Mouse (Mus musculus) limb, embryonic 10.5 days (tissue): Measurements from ENCODE around the gene Slc7a5. TPM values are rescaled to one million over a fixed set of nuclear protein-coding genes. Genes with fewer than 3 reads are reported as not detected.
A peak's percentile ranks its signal among the peaks of the same experiment; 100 is the strongest.

Experiments
- DNase-seq: peaks from one replicate; pipeline ENCODE4 v3.0.0-alpha.2; 2017; ENCODE audit warnings: low spot score
- H3K27ac ChIP-seq: fragments of 300-500 bp; sonication (generic); 2 replicates; pipeline ENCODE4 v1.5.1; 2016; ENCODE audit warnings: mild to moderate bottlenecking
- H3K27me3 ChIP-seq: fragments of 300-500 bp; sonication (generic); 2 replicates; pipeline ENCODE4 v1.6.1; 2016; ENCODE audit warnings: low read depth, mild to moderate bottlenecking; ENCODE audit not compliant: poor library complexity, severe bottlenecking
- H3K36me3 ChIP-seq: fragments of 300-500 bp; sonication (generic); 2 replicates; pipeline ENCODE4 v1.6.1; 2016; ENCODE audit warnings: mild to moderate bottlenecking, moderate library complexity
- H3K4me1 ChIP-seq: fragments of 300-500 bp; sonication (generic); 2 replicates; pipeline ENCODE4 v1.6.1; 2016
- H3K4me3 ChIP-seq: fragments of 300-500 bp; sonication (generic); 2 replicates; pipeline ENCODE4 v1.5.1; 2016; ENCODE audit warnings: mild to moderate bottlenecking, moderate library complexity
- H3K9me3 ChIP-seq: fragments of 300-500 bp; sonication (generic); replicated peaks from 2 replicates; pipeline ENCODE4 v1.6.1; 2016; ENCODE audit warnings: mild to moderate bottlenecking
- WGBS: fragments of 180-500 bp; shearing (Covaris S2); methylation state at CpG from one replicate; pipeline ENCODE4 v1.1.7; 2016; 5-methylcytosine and 5-hydroxymethylcytosine counted together
- polyA plus RNA-seq: library from polyadenylated mRNA; unstranded; fragments of >200 nt; fragmentation: Nextera tagmentation; extraction: Ambion mirVana; gene quantifications from 2 replicates; pipeline ENCODE4 v1.2.1, GENCODE M21; 2016

Slc7a5 gene
- polyA plus RNA-seq, 1 experiment from 2014 or later = 16.8 TPM

GRCm38 (mm10) chr8:121912831-121913230 lies 5.3 kb upstream of the Slc7a5 start:
- DNase-seq = no peak
- WGBS = 78% methylated on average over 3 of the region's 3 CpGs
- Histone ChIP-seq H3K4me3 (no peak overlapping the region), H3K9me3 (no peaks in the 10 kb centered on the region), H3K4me1 (peaks cover 17% of the 10 kb centered on the region), H3K27ac (no peak overlapping the region), H3K36me3 (no peaks in the 10 kb centered on the region), H3K27me3 (peaks cover 13% of the 10 kb centered on the region; the same call in 1 of the 2 replicates)

- DNase-seq = no peak
- H3K4me1 ChIP-seq = peaks cover 26% of the 10 kb centered on the region
- no peaks in the 10 kb centered on the region for H3K36me3 ChIP-seq
- no peak overlapping the region for H3K27ac ChIP-seq
- H3K4me3 ChIP-seq = no peak overlapping the region
- no peaks in the 10 kb centered on the region for H3K9me3 ChIP-seq
- H3K27me3 ChIP-seq = peaks cover 13% of the 10 kb centered on the region; the same call in 1 of the 2 replicates
- WGBS = 81% methylated on average over 7 of the region's 7 CpGs
These were observed 4.5 kb upstream of the Slc7a5 start for GRCm38 (mm10) chr8:121911987-121912386.

DNA sequence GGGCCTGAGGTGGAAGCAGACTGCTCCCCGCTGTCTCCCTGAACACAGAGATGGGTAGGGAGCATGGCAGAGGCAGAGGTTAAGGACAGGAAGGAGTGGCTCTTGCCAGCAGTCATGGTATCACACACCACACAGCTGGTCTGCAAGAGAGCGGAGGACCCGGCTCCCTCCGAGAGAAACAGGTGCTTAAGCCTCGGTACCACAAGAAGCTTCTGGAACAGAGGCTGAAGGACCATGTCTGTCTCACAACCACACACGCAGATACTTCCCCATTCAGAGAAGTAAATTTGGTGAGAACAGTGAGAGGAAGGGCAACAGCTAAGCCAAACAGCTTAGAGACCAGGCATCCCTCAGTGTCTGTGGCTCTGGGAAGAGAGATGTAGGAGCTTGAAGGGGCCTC lies 3.9 kb upstream of the Slc7a5 start:
- no peak for DNase-seq
- H3K4me1 ChIP-seq = peaks cover 32% of the 10 kb centered on the region
- 88% methylated on average over 6 of the region's 6 CpGs for WGBS
- no peak overlapping the region for H3K4me3 ChIP-seq
- H3K9me3 ChIP-seq = no peaks in the 10 kb centered on the region
- H3K27me3 ChIP-seq = peaks cover 13% of the 10 kb centered on the region; the same call in 1 of the 2 replicates
- no peaks in the 10 kb centered on the region for H3K36me3 ChIP-seq
- H3K27ac ChIP-seq = no peak overlapping the region

- WGBS = 6% methylated on average over 6 of the region's 6 CpGs
These were observed 2.2 kb upstream of the Slc7a5 start for GRCm38 (mm10) chr8:121909663-121910062.

DNA sequence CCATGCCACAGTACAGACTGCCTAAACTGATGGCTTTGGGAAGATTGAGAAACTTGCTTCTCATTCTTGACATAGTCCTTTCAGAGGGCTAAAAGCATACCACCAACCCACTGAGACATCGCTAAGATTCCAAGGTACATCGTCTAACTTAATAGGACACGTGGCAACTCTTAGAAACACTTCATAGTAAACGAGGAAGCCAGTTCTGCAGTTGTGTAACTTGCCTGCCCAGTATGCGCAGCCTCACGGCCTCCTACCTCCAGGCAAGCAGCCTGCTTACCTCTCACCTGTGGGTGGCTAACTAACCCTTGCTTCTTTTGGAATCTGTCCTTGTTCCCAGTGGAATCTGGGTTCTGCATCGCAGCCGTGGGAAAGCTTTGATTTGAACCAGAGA lies 1.7 kb upstream of the Slc7a5 start:
- Histone ChIP-seq H3K4me1 (peaks cover 52% of the 10 kb centered on the region), H3K36me3 (no peaks in the 10 kb centered on the region), H3K4me3 (no peak overlapping the region), H3K9me3 (no peaks in the 10 kb centered on the region), H3K27ac (no peak overlapping the region), H3K27me3 (peaks cover 13% of the 10 kb centered on the region; the same call in 1 of the 2 replicates)
- DNase-seq = no peak
- 74% methylated on average over 8 of the region's 8 CpGs for WGBS

More at GRCm38 (mm10) chr8:121909663-121910062, 2.2 kb upstream of the Slc7a5 start:
- Histone ChIP-seq H3K9me3 (no peaks in the 10 kb centered on the region), H3K27ac (no peak overlapping the region), H3K4me3 (no peak overlapping the region), H3K4me1 (peaks cover 49% of the 10 kb centered on the region), H3K27me3 (peaks cover 13% of the 10 kb centered on the region; the same call in 1 of the 2 replicates), H3K36me3 (no peaks in the 10 kb centered on the region)
- peak; percentile 76 for DNase-seq

GRCm38 (mm10) chr8:121908378-121909147 lies 1.1 kb upstream of the Slc7a5 start:
- no peak for DNase-seq
- 61% methylated on average over 8 of the region's 8 CpGs for WGBS
- Histone ChIP-seq H3K36me3 (no peaks in the 10 kb centered on the region), H3K4me3 (peak overlapping the region; percentile 75), H3K27ac (no peak overlapping the region), H3K9me3 (no peaks in the 10 kb centered on the region), H3K4me1 (peaks cover 57% of the 10 kb centered on the region), H3K27me3 (peaks cover 13% of the 10 kb centered on the region; the same call in 1 of the 2 replicates)

DNA sequence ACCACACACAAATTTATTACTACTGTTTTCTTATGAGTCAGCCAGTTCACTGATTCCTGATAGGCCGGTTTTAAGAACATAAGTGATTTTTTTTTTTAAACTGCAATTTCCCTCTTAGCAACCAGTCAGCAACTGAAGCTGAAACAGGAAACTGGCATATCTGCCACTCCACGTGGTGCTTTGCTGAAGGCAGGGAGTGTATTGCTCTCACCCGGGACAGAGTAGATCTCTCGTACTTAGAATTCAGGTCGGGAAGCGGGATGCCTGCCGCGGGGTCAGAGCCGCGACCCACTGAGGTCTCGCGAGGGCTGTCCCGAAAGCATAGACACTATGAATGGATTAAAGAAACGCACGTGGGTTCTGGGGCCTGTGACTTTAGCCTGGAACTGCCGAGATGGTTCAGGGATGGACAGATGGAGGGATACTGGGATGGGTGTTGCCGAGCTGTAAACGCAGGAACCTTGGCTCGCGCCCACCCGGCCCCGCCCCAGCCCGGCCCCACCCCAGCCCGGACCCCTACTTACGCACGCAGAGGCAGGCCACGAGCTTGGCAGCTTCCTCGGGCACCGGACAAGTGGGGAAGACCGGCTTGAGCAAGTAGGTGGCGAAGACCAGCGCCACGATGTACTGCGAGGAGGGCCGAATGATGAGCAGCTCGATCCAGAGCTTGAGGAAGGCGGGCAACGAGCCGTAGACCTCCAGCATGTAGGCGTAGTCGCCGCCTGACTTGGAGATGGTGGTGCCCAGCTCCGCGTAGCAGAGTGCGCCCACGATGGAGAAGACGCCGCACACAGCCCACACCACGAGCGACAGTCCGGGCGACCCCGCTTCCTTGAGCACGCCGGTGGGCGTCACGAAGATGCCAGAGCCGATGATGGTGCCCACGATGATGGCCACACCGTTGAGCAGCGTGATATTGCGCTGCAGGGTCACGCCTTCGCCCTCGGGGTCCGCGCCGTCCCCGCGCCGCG lies 667 bp downstream of the Slc7a5 start:
- Histone ChIP-seq H3K4me3 (peak overlapping the region; percentile 75), H3K9me3 (no peaks in the 10 kb centered on the region), H3K36me3 (no peaks in the 10 kb centered on the region), H3K27me3 (peaks cover 13% of the 10 kb centered on the region; the same call in 1 of the 2 replicates), H3K4me1 (peaks cover 67% of the 10 kb centered on the region), H3K27ac (peak overlapping the region; percentile 82)
- DNase-seq = peak; percentile 56
- under 1% methylated on average over 72 of the region's 72 CpGs for WGBS

DNA sequence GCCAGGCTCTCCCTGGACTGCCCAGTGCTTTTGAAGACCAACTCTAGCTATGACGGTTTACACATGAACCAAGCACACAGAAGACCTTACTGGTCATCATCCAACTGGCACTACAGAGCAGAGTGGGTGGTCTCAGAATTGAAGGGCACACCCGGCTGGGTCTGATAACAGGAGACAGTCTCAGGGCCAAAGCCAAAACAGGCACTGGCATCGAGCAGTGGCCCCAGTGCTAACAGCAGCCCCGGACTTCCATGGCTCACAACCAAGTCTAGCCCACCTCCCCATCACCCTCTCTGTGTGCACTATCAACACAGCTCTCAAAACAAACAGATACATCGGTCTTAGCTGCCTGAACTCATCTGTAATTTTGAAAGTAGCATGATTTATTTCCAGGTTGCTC lies 1.6 kb downstream of the Slc7a5 start:
- peak overlapping the region; percentile 75 for H3K4me3 ChIP-seq
- no peaks in the 10 kb centered on the region for H3K36me3 ChIP-seq
- no peak for DNase-seq
- no peaks in the 10 kb centered on the region for H3K9me3 ChIP-seq
- peaks cover 13% of the 10 kb centered on the region; the same call in 1 of the 2 replicates for H3K27me3 ChIP-seq
- 44% methylated on average over 5 of the region's 5 CpGs for WGBS
- peaks cover 76% of the 10 kb centered on the region for H3K4me1 ChIP-seq
- H3K27ac ChIP-seq = no peak overlapping the region

GRCm38 (mm10) chr8:121905420-121905819 lies 2.1 kb downstream of the Slc7a5 start:
- H3K27me3 ChIP-seq = peaks cover 13% of the 10 kb centered on the region; the same call in 1 of the 2 replicates
- WGBS = 78% methylated on average over 1 of the region's 1 CpGs

GRCm38 (mm10) chr8:121904999-121905398 lies 2.5 kb downstream of the Slc7a5 start:
- H3K36me3 ChIP-seq = no peaks in the 10 kb centered on the region
- peaks cover 77% of the 10 kb centered on the region for H3K4me1 ChIP-seq
- no peak for DNase-seq
- peaks cover 13% of the 10 kb centered on the region; the same call in 1 of the 2 replicates for H3K27me3 ChIP-seq
- no peaks in the 10 kb centered on the region for H3K9me3 ChIP-seq
- no peak overlapping the region for H3K27ac ChIP-seq
- WGBS = 88% methylated on average over 9 of the region's 9 CpGs
- H3K4me3 ChIP-seq = no peak overlapping the region

More at GRCm38 (mm10) chr8:121905420-121905819, 2.1 kb downstream of the Slc7a5 start:
- Histone ChIP-seq H3K27ac (no peak overlapping the region), H3K9me3 (no peaks in the 10 kb centered on the region), H3K4me3 (peak overlapping the region; percentile 75), H3K36me3 (no peaks in the 10 kb centered on the region), H3K4me1 (peaks cover 77% of the 10 kb centered on the region)
- DNase-seq = no peak

DNA sequence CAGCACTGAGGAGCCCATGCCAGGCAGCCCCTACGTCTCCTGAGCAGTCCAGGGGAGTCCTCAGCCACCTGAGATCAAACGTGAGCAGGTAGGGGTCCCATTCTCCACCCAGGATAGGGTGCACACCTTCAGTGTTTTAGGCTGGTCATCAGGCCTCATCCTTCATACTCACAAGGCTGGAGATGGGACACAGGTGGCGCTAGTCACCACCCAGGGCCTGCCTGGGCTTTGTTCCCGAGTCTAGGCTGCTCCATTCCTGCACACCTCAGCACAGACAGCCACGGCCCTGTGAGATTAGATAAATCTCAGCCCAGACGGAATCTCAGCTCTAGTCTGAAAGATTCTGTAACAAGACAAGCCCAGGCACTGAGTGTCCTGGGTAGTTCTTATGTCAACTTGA lies 3.5 kb downstream of the Slc7a5 start:
- no peak for DNase-seq
- Histone ChIP-seq H3K27ac (no peak overlapping the region), H3K36me3 (no peaks in the 10 kb centered on the region), H3K9me3 (no peaks in the 10 kb centered on the region), H3K27me3 (peaks cover 10% of the 10 kb centered on the region; the same call in 1 of the 2 replicates), H3K4me1 (peaks cover 79% of the 10 kb centered on the region), H3K4me3 (no peak overlapping the region)
- WGBS = 71% methylated on average over 6 of the region's 6 CpGs

- DNase-seq = peak; percentile 48
- H3K4me1 ChIP-seq = peaks cover 79% of the 10 kb centered on the region
- H3K27ac ChIP-seq = peak overlapping the region; percentile 33; the same call in 1 of the 2 replicates
- no peaks in the 10 kb centered on the region for H3K9me3 ChIP-seq
- no peaks in the 10 kb centered on the region for H3K36me3 ChIP-seq
- H3K4me3 ChIP-seq = no peak overlapping the region
- WGBS = 48% methylated on average over 8 of the region's 8 CpGs
- no peaks in the 10 kb centered on the region for H3K27me3 ChIP-seq
These were observed 5.8 kb downstream of the Slc7a5 start for GRCm38 (mm10) chr8:121901498-121902236.
